Mouse (Mus musculus) ovary, postnatal 10 days (tissue): ENCODE measurements around the gene Kif24.

Source experiments
- DNase-seq: peaks from one replicate; pipeline ENCODE4 v3.0.0; 2022; ENCODE audit warnings: low spot score

The Kif24 gene

DNA sequence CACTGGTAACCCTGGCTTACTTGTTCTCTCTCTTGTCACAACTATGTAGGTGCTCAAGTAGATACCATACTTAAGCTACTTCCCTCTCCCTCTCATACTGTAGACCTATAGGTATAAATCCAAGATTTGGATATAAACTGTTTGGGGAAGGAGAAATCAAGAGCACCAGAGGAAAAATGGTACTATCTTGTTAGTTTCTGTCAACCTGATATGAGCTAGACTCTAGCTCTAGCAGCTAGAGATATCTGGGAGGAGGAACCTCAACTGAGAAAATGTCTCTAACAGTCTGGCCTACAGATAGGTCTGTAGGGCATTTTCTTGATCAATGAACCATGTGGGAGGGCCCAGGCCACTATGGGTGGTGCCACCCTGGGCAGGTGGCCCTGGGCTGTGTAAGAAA, 63.5 kb downstream of the Kif24 start:
- no peak for DNase-seq

DNA sequence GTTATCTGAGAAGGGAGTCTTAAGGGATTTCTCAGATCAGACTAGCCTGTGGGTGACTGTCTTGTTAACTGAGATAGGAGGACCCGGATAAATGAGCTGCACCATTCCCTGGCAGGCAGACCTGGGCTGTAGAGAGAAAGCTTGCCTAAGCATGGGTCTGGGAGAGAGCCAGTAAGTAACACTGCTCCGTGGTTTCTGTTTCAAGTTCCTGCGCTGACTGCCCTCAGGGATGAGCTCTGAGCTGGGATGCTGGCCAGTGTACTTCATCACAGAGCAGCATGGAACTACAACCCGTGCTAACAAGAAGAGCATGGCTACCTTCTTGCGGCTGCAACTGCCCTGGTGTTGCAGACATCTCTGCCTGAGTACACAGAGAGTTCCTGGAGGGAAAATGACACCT, 64.8 kb downstream of the Kif24 start:
- no peak for DNase-seq

DNA sequence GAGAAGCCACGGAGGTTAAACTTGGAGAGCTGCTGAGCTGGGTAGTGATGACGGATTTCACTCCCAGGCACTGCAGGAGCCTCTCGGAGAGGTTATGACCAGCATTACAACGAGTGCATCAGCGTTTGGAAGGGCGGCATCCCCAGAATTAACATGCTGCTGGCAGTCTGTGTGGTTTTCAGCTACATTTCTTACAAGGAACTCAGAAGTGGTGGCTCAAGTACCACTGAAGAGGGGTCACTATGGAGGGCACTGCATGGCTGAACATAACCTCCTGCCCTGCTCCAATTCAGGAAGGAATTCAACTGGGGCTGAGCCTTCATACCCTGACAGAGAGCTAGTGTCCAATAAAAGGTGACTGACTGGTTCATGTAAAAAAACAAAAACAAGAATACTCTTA, 66.3 kb downstream of the Kif24 start:
- no peak for DNase-seq

DNA sequence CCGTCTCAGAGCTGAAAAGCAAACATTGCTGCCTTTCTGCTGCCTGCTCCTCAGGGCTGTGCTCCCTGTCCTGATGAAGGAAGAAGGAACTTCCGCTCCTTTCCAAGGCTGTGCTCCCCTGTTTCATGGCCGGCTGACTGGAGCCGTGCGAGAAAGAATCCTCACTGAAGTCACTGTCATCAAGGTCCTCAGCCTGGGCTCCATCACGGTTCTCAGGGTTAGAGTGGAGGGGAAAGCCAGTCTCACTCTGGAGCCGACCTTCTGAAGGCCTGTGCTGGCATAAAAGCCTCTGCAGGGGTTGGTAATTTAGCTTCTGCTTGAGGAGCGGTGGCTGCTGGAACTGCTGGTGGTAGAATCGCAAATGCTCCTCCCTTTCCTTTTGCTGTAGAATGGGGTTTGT, 70.0 kb downstream of the Kif24 start:
- no peak for DNase-seq

DNA sequence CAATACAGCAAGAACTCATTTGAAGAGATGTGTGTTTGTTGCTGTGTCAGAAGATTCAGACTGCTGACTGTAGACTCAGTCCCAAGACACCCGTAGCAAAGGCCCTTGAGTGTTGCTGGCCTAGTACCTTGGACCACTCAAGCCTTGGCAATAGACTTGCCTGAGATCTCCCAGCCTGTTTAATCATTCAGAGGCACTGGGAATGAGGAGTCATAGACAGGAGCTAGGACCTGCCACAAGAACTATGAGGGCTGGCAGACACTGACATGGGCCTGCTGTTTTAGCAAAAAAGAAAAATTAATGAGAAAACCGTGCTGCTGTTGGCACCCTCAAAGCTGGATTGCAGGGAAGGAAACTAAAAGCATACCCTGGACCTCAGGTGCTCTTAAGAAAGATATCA, 73.7 kb downstream of the Kif24 start:
- DNase-seq, result no peak

DNA sequence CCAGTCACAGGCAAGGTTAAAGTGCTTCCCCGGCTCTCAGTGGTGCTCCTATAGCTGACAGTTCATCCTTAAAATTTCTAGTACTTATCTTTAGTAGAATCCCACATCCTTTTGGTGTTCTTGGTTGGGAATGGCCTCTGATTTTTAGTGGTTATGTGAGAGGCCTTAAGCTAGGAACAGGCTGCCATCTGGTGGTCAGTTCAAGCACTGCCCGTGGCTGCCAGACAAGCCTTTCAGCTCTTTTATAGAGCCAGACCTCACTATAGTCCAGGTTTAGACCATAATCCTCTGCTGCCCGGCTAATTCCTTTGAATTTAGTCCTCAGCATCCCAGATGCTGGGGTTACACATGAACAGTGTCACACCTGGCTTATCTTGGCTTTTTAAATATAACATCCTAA, 74.6 kb downstream of the Kif24 start:
- peak; percentile 68 for DNase-seq

DNA sequence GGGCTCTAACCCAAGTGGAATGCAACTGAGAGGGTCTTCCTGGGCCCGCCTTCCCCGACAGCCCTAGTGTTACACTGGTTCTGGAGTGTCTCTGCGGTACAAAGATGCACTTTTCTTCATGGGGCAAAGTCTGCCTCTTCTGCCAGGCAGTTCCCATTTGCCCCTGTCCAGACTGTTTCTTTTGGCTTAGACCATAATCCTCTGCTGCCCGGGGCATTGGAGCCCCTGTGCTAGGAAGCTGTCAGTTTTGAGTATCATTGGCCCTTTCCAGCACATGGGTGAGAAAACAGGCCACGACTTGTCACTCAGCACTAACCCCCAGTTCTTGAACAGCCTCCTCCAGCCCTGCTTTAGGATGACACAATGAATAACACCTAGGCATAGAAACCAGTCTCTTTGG, 75.4 kb downstream of the Kif24 start:
- DNase-seq, result no peak

DNA sequence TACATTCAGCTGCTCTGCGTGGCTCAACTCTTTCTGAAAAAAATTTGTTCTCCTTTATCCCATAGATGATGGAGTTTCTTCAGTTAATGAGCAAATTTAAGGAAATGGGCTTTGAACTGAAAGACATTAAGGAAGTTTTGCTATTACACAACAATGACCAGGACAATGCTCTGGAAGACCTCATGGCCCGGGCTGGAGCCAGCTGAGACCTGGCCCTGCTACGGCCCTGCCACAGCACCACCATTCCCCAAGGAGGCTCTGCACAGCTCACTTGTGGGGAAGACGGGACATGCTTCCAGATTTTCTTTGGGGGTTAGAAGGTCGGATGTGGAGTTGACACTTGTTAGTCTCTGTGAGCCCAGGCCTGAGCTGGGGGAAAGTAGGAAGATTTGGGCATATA, 76.1 kb downstream of the Kif24 start:
- DNase-seq, result no peak

DNA sequence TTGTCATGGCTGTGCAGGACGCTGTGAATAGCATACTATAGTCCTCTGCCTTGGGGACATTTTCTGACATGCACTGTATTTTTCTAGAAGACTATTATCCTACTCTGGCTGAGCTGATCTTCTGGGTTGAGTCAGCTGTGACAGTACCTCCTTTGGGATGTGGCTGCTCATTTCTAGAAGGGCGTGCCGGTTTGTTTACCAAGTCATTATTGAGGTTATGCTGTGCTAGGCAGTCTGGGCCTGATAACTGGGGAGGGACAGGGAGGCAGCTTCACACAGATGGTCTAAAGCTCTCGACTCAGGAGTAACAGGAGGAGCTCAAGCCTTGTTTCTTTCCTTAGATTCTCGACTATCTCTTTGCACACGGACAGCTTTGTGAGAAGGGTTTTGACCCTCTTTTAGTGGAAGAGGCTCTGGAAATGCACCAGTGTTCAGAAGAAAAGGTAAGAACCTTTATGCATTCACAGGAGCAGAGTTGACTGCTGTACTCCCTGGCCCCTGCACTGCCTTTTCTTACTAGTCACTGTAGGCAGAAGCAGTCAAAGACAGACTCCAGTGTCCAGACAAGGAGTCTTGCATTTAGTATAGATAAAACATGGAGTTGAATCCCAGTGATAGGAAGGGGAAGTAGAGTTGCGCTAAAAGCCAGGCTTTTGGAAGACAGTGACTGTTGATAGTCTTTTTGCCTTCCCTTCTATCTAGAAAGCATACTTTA, 76.8 kb downstream of the Kif24 start:
- DNase-seq, result no peak

DNA sequence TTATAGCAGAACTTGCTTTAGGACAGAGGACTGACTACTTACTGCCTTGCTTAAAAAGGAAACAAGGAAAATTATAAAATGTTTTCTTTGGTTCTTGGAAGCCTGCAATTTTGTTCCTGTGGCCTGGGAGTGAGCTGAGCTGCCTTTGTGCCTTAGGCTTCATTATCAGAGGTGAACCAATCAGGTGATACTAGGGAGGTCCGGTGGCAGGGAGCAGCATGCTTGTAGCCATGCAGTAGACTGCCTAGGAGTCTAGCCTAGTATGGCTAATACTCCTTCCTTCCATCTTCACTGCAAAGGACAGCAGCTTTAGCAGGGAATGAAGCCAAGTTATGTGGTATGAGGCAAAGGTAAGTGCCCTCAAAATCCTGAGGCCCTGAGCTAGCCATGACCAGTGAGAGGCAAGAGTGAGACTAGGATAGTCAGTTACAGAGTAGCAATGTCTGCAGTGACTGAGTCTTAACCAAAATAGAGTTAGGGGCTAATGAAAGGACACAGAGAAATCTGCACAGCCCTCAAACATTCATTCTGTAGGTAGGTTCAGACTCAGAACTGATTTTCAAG, 78.2 kb downstream of the Kif24 start:
- no peak for DNase-seq

DNA sequence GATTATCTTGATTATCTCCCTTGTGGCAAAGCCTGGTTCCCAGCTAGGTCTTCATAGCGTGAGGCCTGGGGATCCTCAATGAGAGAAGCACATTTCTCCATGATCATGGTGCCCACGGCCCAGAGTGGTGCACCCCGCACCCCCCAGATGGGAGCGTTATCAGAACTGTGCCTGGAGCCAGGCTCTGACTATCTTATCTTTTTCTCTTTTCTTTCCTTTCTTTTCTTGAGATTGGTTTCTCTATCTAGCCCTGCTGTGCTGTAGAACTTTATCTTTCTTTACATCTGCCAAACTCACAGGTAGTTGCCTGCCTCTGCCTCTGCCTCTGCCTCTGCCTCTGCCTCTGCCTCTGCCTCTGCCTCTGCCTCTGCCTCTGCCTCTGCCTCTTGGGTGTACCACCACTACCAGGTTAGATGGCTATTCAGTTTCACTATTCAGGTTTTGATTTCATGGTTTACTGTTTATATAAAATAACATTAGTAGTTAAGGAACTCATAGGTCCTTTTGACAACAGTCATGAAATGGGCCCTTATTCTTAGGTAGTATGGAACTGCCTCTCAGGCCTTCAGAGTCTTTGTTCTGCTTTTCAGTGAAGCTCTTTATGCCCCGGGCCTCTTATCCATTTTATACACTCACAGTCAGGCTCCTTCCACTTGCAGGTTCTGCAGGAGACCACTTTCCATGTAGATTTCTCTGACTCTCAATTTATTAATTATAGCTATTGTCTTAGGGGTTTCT, 83.3 kb downstream of the Kif24 start:
- DNase-seq, result no peak

DNA sequence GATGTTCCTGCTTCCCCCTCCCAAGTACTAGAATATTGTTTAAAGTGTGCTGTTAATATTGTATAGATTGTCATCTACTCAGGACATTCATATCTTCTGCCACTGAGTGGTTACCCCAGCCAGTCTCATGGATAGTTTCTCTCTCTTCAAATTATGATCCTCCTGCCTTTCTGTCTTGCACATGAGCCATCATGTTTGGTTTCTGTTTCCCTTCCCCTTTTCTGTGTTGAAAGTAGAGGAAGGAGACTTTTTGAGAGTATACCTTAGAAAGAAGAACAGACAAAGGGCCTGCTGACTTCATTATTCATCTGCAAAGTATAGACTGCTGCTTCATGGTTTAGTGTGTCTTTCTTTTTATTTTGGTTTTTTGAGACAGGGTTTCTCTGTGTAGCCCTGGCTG, 87.1 kb downstream of the Kif24 start:
- DNase-seq, result no peak

DNA sequence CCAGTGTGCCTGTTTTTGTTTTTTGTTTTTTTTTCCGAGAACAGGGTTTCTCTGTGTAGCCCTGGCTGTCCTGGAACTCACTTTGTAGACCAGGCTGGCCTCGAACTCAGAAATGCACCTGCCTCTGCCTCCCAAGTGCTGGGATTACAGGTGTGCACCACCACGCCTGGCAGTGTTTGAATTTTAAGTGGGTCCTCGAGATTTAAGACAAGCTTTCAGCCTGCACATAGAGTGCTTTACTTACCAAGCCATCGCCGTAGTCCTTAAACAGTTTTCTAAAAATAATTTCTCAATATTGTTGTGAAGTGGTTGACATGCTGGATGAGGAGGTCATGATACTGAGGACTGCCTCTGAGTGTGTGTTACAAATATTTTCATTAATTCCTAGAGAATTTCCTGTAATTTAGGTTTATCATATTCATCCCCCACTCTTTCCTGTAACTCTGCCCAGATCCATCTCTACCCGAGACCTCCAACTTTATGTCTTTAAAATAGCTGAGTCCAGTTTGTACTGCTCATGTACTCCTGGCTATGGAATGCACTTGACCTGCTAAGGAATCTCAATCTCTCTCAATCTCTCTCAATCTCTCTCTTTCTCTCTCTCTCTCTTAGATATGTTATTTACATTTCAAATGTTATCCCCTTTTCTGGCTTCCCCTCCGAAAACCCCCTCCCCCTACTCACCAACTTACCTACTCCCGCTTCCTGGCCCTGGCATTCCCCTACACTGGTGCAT, 94.8 kb downstream of the Kif24 start:
- no peak for DNase-seq

DNA sequence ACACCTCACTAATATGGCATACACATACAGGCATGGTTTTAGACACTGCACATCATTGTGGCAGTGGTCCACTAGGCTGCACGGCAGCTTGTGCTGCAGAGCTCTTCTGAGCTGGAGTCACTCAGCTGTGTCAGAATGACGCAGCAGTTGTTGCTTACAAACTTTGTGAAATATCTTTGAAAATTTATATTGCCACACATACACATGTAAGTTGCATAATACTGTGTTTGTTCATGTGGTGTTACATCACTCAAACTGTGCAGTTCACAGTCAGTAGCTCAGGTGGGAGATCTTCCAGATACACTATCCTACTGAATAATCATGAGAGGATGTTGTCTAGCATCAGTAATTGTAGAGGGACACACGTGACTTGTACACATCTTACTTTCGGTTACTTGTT, 96.5 kb downstream of the Kif24 start:
- no peak for DNase-seq

DNA sequence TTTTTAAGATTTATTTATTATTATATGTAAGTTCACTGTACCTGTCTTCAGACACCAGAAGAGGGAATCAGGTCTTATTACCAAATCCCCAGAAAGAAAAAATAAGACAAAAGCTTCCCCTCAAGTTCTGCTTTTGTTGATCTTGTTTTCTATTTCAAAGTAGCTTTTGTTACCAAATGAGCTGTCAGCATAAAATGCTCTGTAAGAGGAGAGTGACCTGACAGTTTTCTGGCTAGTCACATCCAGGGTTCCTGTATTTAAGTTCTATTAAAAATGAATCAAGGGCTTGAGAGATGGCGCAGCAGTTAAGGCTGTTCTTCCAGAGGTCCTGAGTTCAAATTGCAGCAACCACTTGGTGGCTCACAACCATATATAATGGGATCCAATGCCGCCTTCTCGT, 103.6 kb downstream of the Kif24 start:
- DNase-seq, result no peak

DNA sequence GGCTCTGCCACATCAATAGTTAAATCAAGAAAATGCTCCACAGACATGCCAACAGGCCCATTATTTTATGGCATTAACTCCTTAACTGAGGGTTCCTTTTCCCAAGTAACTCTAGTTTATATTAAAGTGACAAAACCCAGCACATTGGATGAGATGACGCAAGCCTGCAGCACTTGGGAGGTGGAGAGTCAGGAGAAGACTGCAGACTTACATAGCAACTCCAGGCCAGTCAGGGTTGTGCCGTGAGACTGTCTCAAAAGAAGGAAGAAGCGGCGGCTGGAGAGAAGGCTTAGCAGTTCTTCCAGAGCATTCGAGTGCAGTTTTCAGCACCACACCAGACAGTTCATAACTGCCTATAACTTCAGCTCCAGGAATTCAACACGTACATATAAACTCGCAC, 105.3 kb downstream of the Kif24 start:
- no peak for DNase-seq

DNA sequence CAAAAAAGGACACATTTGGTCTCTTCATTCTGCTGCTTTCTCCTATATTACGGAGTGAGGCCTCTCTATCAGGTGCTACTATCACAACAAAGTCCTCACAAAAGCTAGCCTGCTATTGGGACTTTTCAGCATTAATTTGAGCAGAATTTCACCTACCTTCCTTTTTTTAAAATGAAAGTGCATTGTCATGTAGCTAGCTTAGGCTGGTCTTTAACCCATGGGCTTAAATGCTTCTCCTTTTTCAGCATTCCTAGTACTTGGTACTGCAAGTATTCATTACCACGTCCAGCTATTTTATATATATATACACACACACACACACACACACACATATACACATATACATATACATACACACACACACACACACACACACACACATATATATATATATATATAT, 106.0 kb downstream of the Kif24 start:
- DNase-seq, result no peak

DNA sequence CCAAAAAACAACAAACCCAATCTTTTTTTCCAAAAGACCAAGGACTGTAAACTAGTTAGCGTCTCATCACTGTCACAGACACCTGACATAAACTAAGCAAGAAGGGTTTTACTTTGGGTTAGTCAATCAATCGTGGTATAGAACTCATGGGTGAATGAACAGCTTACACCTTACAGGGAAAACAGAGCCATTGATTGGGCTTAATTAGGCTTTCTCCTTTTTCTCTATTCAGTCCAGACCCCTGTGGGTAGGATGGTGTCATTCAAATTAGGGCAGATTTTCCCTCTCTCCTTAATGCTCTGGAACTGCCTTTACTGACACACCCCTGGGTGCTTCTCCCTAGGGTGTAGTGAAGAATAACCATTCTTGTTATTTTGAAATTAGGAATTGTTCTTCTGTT, 107.5 kb downstream of the Kif24 start:
- no peak for DNase-seq

DNA sequence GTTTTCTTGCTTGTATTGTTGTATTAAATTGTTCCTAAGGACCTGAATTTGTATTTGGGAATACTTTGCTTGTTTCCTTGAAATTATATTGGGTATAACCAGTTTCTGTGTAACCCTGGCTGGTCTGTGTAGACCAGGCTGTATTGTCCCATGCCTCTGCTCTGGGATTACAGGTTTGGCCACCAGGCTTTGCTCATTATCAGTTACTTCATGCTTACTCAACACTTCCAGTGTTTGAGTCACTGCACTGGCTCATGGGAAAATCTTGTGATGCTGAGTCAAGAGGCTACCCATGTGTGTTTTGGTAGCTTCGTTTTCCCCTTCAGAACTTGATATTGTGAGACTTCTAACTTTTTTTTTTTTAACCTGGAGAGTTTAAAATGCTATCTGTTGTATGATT, 111.4 kb downstream of the Kif24 start:
- DNase-seq, result no peak

DNA sequence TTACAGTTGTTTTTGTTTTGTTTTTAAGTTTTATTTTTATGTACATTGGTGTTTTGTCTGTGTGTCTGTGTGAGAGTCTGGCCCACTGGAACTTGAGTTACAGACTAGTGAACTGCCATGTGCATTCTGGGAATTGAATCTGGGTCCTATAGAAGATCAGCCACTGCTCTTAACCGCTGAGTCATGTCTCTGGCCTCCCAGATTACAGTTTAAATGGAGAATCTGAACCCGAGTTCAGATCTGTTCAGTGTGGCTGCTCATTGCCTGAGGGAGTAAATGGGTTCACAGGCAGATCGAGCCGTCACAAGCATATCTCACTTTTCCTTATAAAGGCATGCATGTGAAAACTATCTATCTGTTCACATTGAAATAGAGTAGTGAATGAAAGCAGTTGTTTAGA, 111.9 kb downstream of the Kif24 start:
- no peak for DNase-seq

DNA sequence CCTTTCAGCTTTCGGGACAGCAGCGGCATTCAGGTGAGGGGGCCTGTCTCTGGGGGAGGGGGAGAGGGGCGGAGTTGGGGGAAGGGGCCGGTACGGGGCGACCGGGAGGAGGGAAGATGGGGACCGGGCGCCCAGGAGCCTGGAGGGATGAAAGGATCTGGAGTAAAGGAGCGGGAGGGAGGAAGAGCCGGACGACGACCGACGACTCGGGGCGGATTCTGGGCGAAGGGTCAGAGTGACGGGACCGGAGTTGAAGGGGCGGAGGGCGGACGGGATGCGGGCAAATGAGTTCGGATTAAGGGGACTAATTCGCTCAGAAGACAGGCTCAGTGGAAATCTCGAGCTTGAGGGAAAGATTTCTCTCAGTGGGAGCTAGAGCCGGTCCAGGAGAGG, 115.5 kb downstream of the Kif24 start:
- DNase-seq, result no peak

DNA sequence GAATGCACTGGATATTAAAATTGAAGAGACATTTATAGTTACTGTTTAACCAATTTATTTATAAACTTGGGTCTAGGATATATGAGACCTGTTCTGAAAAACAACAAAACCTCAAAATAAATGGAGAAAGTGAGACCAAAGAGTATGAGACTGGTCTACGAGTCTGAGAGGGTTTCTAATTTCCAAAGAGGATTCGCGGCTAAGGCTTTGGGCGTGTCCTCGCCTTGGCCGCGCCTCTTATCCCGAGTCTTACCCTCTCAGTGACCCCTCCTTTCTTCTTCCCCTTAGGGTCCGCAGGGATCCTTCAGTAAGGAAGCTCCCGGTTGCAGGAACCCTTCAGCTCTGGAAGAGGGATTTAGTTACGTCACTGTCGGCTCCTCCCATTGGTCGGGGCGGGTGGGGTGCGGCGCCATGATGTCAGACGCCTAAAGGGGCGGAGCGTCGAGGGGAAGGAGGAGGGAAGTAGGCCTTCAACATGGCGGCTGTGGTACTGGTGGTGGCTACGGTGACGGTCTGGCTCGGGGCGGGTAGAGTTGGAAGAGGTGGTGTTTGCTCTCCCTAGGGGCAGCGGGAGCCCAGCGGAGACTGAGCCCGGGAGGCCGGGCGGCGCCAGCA, 116.0 kb downstream of the Kif24 start, which contains the start of gene Ubap1:
Gene Ubap1, plus strand, starts transcription at position 413 of the 615 bp plus-strand sequence.
- peak; percentile 67 for DNase-seq
